Mouse (Mus musculus) right cerebral cortex, postnatal 10 days (tissue): ENCODE data around the gene Chd9.
A peak's percentile ranks its signal among the peaks of the same experiment; 100 is the strongest.

Source experiments
- DNase-seq, 2 experiments: peaks; one replicate each; pipeline ENCODE4 v3.0.0; 2021; ENCODE audit warnings: low spot score in 2 of 2

The Chd9 gene

GRCm38 (mm10) chr8:90965467-90966170, 137.5 kb downstream of the Chd9 start:
- no peak for DNase-seq

- no peak for DNase-seq
Measured at GRCm38 (mm10) chr8:90968307-90968706, 140.2 kb downstream of the Chd9 start.

- DNase-seq = peak; percentile 39 to 55
Measured at GRCm38 (mm10) chr8:90976960-90977371, 148.8 kb downstream of the Chd9 start.

- no peak for DNase-seq
Measured at GRCm38 (mm10) chr8:90978720-90979119, 150.6 kb downstream of the Chd9 start.

- no peak for DNase-seq
Measured at GRCm38 (mm10) chr8:90979295-90979694, 151.1 kb downstream of the Chd9 start.

- DNase-seq = no peak
Measured at GRCm38 (mm10) chr8:90982087-90982486, 153.9 kb downstream of the Chd9 start.

GRCm38 (mm10) chr8:91019726-91020125, 191.6 kb downstream of the Chd9 start:
- peak; percentile 63 to 80 for DNase-seq

GRCm38 (mm10) chr8:91034417-91034816, 206.3 kb downstream of the Chd9 start:
- no peak for DNase-seq

GRCm38 (mm10) chr8:91036905-91037304, 208.8 kb downstream of the Chd9 start:
- DNase-seq = no peak

GRCm38 (mm10) chr8:91038637-91039036, 210.5 kb downstream of the Chd9 start:
- DNase-seq = no peak

GRCm38 (mm10) chr8:91046370-91046769, 218.2 kb downstream of the Chd9 start:
- DNase-seq = no peak

GRCm38 (mm10) chr8:91051037-91051436, 222.9 kb downstream of the Chd9 start:
- peak; percentile 88 for DNase-seq

GRCm38 (mm10) chr8:91054418-91054817, 226.3 kb downstream of the Chd9 start:
- no peak for DNase-seq

GRCm38 (mm10) chr8:91056848-91057247, 228.7 kb downstream of the Chd9 start:
- DNase-seq = no peak

- no peak for DNase-seq
Measured at GRCm38 (mm10) chr8:91059086-91059578, 231.0 kb downstream of the Chd9 start.

- no peak for DNase-seq
Measured at GRCm38 (mm10) chr8:91059884-91060510, 231.8 kb downstream of the Chd9 start.

GRCm38 (mm10) chr8:91060555-91061471, 232.7 kb downstream of the Chd9 start:
- no peak for DNase-seq

- DNase-seq = no peak
Measured at GRCm38 (mm10) chr8:91065179-91065578, 237.0 kb downstream of the Chd9 start.

- no peak for DNase-seq
Measured at GRCm38 (mm10) chr8:91069407-91069806, 241.3 kb downstream of the Chd9 start.

GRCm38 (mm10) chr8:91069834-91070233, 241.7 kb downstream of the Chd9 start, which contains the start of gene Rbl2:
Rbl2 (plus strand) TSS chr8:91070057.
- peak; percentile 97 to 98 for DNase-seq

GRCm38 (mm10) chr8:91070275-91070859, 242.2 kb downstream of the Chd9 start:
- DNase-seq = peak; percentile 73 to 86
